Mouse (Mus musculus): ENCODE data around the gene Jazf1.

Gene Jazf1

DNA sequence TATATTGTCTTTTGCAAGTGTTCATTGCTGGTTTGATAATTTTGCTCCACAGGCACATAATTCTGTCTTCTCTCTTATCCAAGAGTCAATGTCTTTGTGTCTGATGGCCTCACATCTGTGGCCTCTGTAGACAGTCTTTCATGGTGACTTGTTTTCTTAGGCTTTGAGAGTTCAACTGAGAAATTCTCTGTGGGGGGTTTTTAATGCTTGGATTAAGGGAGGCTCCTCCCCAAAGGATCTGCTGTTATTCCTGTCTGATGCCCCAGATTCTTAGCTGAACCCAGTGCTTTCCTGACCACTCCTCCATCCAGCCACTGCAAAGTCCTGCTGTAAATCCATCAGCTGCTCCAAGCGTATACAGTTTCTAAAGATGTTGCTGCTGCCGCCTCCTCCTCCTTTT lies 112.3 kb downstream of the Jazf1 start:
- no peak for DNase-seq (ENCODE audit: low spot score in 2 of 2)

DNA sequence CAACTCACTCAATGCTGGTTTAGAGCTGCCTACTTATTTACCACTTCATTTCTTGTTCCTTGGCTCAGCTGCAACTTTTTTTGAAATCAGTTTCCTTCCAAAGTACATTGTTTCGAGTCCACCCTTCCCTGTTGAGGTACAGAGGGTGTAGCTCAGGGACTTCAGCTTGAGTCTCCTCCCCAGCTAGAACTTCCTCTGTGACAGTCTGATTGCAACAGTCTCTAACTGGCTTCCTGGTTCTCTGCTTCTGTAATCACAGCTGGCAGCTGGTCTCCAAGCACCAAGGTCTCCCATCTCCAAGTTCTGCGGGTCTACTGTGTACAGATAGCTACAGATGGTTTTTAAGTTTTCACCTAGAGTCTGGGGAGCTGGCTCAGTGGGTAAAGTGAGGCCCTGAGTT lies 113.1 kb downstream of the Jazf1 start:
- DNase-seq (ENCODE audit: low spot score in 2 of 2) = no peak

DNA sequence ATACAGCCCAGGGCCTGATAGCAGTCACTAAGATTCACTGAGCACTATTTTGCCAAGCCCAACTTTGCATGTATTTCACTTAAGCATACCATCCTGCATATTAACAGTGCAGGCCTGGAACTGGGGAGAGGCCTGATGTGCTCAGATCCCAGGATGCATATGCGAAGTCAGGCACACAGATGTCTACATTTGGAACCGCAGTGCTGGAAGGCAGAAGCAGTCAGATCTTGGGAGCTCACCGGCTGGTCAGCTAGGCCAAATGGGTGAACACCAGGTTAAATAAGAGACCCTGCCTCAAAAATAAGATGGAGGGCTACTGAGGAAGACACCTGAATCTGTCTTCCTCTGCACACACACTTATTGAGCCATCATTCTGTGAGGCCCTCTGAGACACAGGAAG lies 113.6 kb downstream of the Jazf1 start:
- DNase-seq (ENCODE audit: low spot score in 2 of 2) = no peak

DNA sequence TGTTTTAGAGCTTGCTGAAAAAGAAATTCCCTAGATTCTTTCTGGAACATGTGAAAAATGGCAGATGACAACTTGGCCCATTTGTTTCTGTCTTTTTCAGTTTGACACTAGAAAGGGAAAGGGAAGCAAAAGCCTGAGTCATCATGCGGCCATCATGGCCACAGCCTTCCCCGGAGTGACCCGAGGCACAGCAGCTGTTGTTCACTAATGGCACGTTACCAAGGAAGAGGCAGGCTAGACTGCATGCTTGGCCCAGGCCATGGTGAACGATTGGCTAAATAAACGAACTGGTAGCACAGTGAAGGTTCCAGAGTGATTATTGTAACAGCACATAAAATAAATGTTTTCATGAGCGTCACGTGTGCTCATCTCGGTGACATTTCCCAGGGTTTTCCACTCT lies 114.0 kb downstream of the Jazf1 start:
- DNase-seq (ENCODE audit: low spot score in 2 of 2) = no peak

DNA sequence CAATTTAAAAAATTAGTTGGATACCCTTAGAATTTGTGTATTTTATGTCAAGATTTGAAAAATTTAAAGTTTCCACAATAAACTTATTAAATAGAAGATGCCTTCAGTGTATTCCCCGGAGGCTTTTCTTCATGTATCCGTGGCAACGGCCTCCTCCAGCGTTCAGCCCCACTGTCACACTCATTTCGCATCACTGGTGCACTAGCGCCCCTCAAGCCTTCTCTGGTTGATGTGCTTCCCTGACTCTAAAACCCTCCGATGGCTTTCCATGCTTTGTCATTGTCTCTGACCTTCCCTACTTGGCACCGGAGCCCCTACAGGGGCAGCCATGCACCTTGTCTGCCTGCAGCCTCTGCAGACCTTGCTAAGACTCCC lies 115.9 kb downstream of the Jazf1 start:
- no peak for DNase-seq (ENCODE audit: low spot score in 2 of 2)

DNA sequence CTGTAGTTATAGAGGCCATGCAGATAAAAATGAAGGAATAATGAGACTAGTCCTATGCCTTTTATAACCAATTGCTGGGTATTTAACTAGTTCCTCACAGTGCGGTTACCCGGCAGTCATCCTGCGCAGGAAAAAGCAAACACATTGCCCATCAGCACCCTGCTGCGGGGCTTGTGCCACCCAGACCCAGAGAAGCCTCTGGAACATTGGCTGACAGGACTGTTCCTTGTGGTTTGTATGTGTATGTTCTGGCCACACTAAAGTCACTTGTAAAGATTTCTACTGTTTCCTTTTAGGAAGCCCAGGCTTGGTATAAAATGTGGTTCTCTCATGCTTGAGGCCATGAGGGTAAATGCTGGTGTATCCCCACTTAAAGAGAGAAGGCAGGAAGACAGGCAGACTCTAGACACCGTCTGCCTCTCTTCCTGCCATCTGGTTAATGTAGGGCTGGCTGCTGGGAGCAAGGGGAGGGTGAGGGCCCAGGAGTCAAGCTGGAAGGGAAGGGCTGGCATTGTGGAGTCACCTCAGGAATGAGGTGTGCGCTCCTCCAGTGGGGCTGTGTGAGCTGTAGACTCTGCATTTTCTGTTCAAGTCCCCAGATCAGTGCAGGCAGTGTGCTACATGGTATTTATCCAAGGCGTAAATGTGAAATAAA lies 116.4 kb downstream of the Jazf1 start:
- no peak for DNase-seq (ENCODE audit: low spot score in 2 of 2)

DNA sequence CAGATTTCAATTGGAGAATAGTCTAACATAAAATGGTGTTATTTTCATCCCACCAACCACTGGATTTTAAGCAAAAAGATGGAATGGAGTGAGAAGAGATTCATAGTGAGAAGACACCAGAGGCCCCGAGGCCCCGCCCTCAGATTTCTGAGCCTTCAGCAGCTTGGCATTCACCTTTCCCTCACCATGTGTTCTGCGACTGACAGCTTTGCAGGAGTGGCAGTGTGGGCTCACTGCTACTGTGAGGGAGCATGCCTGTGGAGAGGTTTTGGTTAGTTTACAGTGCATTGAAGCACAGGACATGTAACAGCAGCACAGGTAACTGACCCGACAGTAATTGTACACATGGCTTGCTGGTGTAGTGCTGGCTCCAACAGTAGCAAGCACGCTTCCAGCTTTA lies 118.1 kb downstream of the Jazf1 start:
- no peak for DNase-seq (ENCODE audit: low spot score in 2 of 2)

DNA sequence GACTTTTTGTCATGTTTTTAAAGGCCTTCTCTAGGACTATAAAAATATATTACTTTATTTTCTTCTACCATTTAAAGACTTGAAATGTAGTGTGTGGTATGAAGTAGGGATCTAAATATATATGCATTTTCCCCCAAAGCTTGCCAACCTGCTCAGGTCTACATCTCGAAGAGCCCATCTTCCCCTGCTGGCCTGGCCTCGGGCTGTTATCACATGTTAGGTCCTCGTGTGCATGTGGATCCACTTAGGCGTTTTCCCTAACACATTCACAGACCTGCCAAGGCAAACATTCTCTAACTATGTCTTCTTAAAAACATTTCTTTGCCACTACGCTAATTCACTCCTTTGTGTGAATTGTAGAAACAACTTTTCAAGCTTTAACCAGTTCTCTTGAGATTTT lies 125.9 kb downstream of the Jazf1 start:
- DNase-seq (ENCODE audit: low spot score in 2 of 2) = no peak

DNA sequence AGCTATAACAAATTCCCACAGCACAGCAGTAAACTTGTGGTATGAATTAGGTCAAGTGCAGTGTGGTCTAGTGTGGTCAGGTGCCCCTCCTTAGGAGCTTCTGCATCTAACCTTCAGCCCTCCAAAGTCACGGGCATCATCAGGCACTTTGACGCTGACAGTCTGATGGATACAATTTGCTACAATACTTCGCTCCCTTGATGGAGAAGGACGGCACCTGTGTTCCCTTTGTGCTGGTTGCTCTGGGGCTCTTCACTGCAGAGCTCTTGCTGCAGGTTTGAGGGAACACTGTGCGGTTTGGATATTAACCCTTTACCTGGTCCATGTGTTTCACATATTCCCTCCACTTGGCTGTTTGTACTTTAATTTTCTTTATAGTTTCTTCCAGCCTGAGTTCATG lies 126.3 kb downstream of the Jazf1 start:
- DNase-seq (ENCODE audit: low spot score in 2 of 2) = no peak

DNA sequence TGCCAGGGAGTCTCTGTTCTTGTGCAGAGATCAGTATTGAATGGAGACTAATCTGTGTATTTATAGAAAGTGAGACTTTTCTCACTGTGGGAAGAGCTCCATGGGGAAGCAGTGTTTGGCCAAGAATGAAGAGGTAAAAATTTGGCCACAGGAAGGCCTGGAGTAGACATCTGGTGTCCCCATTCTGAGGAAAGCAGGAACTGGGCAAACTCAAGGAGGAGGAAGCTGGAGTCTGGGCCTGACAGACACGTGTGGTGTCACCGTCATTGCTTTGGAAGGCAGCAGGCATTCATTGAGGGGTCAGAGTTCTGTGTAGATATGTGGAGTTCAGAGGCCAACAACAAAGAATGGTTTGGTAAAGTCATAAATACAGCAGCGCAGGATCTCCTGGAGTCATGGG lies 130.5 kb downstream of the Jazf1 start:
- DNase-seq (ENCODE audit: low spot score in 2 of 2) = no peak

DNA sequence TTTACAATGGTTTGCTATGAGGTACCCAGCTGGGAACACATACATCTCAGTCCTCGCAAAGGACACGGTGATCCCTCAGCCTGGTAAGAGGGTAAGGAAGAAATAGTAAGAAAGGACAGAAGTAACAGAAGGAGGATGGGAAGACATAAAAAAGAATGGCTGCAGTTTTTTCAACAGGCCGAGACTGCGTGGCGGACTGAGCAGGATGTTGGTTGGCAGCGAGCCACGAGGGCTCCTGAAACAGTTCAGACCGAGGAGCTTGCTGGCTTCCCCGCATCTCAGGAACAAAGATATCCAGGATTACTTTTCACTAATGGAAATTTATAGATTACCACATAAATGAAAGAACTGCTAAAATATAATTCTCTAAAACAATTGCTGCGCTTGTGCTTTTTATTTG lies 131.4 kb downstream of the Jazf1 start:
- no peak for DNase-seq (ENCODE audit: low spot score in 2 of 2)

DNA sequence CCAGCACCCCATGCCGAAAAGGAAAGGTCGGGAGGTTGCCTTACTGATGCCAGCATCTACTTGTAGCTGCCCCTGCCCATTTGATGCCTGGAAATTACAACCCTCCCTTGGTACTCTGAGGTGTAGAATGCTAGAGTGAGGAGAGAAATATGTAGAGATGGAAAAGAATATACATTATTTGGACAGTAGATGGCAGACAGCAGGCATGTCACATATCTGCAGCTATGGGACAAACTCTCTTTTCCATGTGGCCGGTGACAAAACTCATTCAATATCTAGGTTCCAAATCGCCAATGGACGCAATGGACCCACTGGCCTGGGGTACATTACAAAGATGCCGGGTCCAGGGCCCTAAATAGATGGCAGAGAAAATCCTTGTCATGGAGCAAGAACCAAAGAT lies 134.4 kb downstream of the Jazf1 start:
- no peak for DNase-seq (ENCODE audit: low spot score in 2 of 2)

DNA sequence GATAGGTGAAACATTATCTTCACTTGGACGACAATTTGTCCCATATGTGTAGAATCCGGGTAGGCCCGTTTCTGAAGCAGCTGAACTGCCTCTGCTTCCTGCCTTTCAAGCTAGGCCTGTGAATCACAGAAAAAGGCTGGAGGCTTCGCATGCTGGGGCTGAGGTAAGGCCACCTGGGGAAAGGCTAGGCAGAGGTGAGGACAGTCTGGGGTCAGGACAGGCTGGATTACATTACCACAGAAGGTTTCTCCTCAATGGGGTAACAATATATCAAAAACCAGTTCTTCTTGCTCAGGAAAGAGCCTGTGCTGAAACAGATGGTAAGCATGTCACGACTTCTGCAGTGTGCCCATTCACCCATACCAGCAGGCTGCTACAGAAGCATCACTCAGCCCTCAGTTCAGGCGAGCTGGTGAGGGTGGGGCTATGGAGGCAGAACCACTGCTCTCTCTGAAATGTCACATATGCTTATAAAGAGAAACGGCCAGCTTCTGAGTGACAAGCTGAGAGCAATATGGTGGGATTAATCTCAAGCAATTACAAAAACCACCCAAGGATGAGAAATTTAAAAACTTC lies 135.7 kb downstream of the Jazf1 start:
- DNase-seq (ENCODE audit: low spot score in 2 of 2) = no peak

DNA sequence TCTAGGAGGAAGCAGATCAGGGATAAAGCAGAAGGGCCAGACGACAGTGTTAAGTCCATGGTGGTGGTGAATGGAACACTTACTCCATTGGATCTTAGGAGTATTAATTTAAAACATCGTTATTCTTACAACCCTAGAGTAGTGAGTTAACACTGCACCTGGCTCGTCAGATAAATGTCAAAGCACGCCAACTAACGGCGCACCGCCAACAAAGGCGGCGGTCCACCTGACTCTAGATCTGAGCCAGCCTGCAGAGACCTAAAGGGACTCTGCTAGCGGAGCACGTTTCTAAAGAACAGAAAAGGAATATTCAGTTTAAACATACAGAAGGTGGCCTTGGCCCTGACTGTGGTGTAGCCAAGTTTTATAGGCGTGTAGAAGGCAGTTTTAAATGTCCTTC lies 139.1 kb downstream of the Jazf1 start:
- DNase-seq (ENCODE audit: low spot score in 2 of 2) = no peak

DNA sequence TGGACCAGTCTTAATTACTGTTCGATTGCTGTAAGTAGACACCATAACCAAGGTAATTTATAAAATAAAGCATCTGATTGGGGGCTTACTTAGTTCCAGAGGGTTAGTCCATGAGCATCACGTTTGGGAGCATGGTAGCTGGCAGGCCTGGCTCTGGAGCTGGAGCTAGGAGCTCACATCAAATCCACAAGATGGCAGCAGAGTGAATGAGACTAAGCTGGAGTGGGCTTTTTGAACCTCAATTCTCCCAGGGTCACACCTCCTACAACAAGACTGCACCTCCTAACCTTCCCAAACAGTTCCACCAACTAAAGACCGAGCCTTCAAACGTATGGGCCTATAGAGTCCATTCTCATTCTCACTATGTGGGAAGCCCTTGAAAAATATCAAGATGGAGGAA lies 141.5 kb downstream of the Jazf1 start:
- no peak for DNase-seq (ENCODE audit: low spot score in 2 of 2)

DNA sequence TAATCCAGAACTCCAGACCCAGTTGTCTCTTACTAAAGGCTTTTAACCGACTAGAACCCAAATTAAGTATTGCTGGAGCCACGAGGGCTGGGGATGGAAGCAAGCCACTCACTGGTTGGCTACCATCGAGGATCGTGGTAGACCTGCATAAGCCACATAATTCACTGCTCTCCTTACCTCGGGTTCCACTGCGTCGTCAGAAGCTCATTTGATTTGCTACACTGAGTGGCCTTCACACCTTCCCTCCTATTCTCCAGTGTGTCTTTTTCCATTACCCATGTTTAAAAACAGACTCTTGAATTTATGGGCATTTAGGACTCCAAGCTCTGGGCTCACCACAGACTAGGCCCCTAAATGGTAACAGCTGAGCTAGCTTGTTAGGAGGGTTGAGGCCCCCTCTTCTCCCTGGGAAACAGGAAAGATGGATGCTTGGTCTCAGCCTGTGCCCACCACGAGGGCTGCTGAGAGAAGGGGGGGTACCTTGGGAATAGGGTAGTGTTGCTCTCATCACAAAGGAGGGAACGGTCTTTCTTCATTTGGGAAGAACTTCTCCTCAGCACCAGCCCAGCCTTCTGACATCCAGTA lies 142.9 kb downstream of the Jazf1 start:
- DNase-seq (ENCODE audit: low spot score in 2 of 2) = no peak

DNA sequence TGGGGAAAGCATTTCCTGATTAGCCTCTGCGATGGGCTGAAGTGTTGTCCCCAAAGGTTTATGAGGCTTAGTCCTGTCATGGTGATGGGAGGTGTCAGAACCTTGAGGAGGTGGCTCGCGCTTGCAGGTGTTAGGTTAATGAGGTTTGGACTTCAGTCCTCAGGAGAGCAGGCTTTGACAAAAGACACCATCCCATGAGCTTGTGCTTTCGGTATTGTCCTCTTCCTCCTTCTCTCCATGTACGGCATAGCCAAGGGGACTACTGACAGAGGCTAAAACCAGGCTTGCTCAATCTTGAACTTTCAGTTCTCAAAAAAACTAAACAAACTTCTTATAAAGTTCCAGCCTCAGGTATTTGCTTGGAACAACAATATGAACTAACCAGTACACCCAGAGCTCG lies 147.2 kb downstream of the Jazf1 start:
- DNase-seq (ENCODE audit: low spot score in 2 of 2) = no peak

DNA sequence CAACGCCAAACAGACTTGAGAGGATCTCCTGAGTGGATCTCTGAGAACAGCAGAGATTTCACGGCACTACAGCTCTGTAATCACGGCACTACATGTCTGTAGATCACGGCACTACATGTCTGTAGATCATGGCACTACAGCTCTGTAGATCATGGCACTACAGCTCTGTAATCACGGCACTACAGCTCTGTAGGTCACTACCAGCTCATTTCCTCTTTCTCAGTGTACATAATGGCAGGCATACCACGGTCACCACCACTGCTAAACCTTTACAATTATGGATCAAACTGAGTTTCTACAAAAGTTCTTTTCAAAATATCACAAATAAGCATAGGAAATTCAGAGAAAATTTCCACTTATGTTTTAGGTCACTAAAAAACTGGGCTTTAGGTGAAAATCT lies 147.7 kb downstream of the Jazf1 start:
- DNase-seq (ENCODE audit: low spot score in 2 of 2) = no peak

DNA sequence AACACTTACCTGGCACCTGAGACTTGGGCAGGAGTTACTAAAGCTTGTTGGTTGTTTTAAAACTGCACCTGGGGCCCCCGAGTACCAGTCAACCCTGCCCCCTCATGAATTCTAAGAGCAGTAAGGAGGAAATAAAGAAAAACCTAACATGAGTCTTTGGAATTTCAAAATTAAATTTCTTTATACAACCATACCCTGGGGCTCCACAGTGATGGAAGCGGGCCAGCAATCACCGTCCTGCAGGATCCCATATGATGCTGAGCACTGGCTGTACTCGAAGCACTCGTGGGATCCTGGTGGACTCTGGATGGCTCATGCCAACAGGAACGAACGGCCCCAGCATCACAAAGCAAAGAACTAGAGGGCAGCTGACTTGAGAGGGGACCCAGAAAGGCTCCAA lies 149.0 kb downstream of the Jazf1 start:
- DNase-seq (ENCODE audit: low spot score in 2 of 2) = no peak

DNA sequence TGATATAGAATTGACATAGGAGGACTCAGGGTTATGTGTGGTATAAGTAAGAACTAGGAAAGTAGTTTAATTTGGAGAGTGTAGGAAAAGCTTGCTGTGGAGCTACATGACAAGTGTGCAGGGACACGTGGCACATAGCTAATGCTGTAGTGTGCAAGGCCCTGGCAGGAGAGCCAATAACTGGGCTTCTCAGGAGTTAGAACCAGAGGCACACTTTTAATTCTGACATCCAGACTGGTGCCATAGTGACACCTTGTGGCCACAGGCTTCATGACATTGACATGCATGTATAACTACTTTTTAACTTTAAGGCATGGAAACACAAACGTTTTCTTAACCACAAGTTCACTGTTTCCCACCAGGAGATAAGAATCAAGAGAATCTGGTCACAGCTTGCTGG lies 149.5 kb downstream of the Jazf1 start:
- DNase-seq (ENCODE audit: low spot score in 2 of 2) = peak; percentile 29 to 71

DNA sequence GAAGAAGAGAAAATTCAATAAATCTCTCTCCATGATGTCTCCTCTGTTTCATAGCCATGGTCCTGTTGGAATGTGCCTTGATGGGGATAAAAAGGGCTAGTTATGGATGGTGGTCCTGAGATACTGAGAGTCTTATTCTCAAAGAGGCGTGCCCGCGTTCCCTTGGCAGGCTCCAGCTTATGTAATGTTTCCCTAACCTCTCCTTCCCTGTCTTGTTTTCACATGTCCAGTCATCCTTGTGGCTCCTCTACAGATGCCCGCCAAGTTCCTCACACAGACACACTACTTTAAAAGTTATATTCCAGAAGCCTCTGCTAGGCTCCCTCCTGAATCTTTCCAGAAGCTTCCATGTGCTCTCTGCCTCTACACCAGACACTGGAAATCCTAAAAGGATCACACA lies 151.0 kb downstream of the Jazf1 start:
- no peak for DNase-seq (ENCODE audit: low spot score in 2 of 2)

DNA sequence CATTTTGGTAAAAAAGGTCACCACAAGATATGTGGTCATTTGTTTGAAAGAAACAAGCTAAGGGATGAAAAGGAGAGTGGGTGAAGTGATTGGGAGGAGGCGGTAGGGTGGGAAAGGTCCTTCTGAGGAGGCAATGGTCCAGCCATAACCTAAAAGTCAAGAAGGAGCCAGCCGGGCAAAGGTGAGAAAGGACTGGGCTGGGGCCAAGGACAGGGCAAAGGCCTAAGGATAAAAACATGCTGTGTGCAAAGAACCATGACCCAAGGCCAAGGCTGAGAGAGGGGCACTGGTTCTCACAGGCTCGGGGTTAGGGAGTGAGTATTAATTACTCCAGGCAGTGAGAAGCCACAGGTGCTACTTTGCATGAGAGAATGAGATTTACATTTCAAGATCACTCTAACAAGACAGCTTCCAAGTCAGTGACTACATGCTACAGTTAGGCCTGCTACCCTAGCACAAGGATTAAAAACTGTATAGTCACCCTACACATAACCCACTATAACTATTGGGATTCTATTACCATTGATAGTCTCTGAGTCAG lies 151.5 kb downstream of the Jazf1 start:
- no peak for DNase-seq (ENCODE audit: low spot score in 2 of 2)

DNA sequence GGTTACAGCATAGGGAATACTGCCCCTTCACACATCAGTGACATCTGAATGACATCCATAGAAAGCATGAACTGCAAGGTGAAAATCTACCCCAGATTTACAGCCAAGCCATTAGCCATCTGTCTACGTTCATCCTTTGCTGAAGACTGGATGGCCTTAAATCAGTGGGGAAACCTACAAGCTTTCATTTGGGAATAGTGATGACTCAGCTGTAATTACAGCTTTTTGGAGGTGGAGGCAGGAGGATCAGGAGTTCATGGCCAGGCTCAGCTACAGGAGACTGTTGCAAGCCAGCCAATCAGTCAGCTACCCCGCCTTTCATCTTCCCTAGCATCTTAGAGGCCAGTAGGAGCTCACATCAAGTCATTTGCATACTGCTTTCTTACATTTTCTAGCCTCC lies 153.5 kb downstream of the Jazf1 start:
- DNase-seq (ENCODE audit: low spot score in 2 of 2) = no peak
